In the genomic region with DNA sequence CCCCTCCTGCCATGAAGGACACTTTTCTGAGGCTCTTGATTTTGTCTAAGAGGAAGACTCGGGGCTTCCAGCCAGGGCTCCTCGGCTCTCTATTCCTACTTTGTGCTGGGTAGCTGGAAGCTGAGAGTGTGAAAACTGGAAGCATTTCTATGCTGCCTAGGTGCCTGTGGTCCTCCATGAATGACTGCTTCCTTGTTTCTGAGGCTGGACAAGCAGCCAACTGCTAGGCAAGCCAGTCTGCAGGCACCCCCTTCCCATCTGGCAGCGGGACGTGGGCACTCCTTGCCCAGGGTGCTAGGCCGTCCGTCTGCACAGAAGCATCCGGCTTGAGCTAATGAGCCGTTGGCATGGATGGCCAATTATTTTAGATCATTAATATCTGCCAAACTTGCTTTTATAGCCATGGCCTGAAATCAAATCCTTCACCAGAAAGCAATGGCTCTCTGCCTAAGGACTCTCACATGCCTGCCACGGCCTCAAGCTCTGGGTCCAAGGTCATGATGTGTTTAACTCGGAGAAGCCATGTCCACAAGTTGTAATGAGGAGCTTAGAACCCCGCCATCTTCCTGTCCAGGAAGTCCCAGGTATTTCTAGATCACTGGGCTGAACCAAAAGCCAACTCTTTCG, we compare ENCODE assay signal across 12 mouse cellular contexts.
DNase-seq lines count a peak whose midpoint lies in the region; TF ChIP-seq lines count a peak whose summit lies in the region.
"Had no signal": no experiment of that assay in that cellular context is flagged by ENCODE, and none has a peak within 500 bp of the region (broad histone marks: within the 10 kb centered on the region; RNA-seq: fewer than 3 reads in every experiment).

No protein-coding gene starts in this region.

- DNase-seq in gastrocnemius, adult 2 months = peak; percentile 22
- no peak for DNase-seq in gastrocnemius, postnatal 36 days
- peak; percentile 75 to 91 for DNase-seq in cerebellum, postnatal 10 days
- peak; percentile 85 for DNase-seq in layer of hippocampus, adult 9-11 months
- peak; percentile 33 to 43 for DNase-seq in right cerebral cortex, adult 2 months (ENCODE audit: low spot score in 2 of 2)
- DNase-seq in heart, postnatal 14 days = no peak
- no peak for DNase-seq in gastrocnemius, postnatal 25 days
- DNase-seq in embryo, embryonic 9.5 days (ENCODE audit: extremely low spot score) = no peak
- DNase-seq: B cell, adult 2 months; heart, adult 2 months had no signal

- H3K27ac ChIP-seq in gastrocnemius, adult 2 months = no peak overlapping the region
- H3K27ac ChIP-seq: embryonic facial prominence, embryonic 12.5 days; heart, adult 2 months; neural tube, embryonic 15.5 days had no signal

- intact Hi-C loops in gastrocnemius, adult 2 months (cut with DNase I) = no loop called here
- intact Hi-C loops in gastrocnemius, postnatal 36 days (cut with DNase I) = loop anchor here (5.0 kb wide), 1 partner anchor 46 kb away; no protein-coding TSS in a partner anchor
- intact Hi-C loops in heart, postnatal 14 days (cut with DNase I) = no loop called here

- no peak for TF ChIP-seq CTCF in gastrocnemius, adult 2 months (IDR thresholded peaks at IDR 0.05)

- no peak overlapping the region for H3K4me3 ChIP-seq in gastrocnemius, adult 2 months
- H3K4me3 ChIP-seq: embryonic facial prominence, embryonic 12.5 days; heart, adult 2 months; neural tube, embryonic 15.5 days had no signal

Comparison
In these comparisons a context has a peak if more than half of its experiments do, and no peak if none do; other contexts are left out.
1. DNase-seq: peak in gastrocnemius, adult 2 months (single experiment), cerebellum, postnatal 10 days (2 of 2), layer of hippocampus, adult 9-11 months (single experiment) and right cerebral cortex, adult 2 months (2 of 2); none in gastrocnemius, postnatal 36 days (0 of 2), heart, postnatal 14 days (0 of 2), gastrocnemius, postnatal 25 days (single experiment) and embryo, embryonic 9.5 days (single experiment).